Mouse (Mus musculus): ENCODE measurements around the gene Nup160. TPM values are rescaled to one million over a fixed set of nuclear protein-coding genes. Genes with fewer than 3 reads are reported as not detected.

The Nup160 gene
- polyA plus RNA-seq, 1 experiment, result 7.7 TPM

DNA sequence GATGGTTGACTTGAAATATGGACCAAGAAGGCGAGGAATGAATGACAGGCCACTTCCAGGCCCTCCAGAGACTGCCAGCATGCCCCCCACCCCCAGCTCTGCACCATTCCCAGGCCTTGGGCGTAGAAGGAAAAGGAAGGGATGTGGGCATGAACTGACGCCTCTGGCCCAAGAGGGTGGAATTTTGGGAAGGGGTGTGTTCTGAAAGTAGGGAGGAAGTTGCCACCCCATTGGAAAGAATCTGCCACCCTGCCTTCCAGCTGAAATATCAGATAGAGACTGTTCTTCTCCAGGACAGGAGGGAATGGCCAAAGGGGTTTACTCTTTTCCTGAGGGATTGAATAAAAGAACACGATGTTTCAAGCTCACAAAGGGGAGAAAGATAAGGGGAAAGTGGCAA is 18.4 kb upstream of the Nup160 start:
- TF ChIP-seq CTCF (IDR thresholded peaks at IDR 0.05; ENCODE audit: insufficient read depth, low read length), result no peak
- no peak for TF ChIP-seq POLR2A (IDR thresholded peaks at IDR 0.05; ENCODE audit: borderline replicate concordance, extremely low read depth, low read depth, low read length)
- WGBS, result 62% methylated on average over 4 of the region's 4 CpGs
- DNase-seq, result no peak
- Histone ChIP-seq H3K4me3 (replicated peaks; ENCODE audit: extremely low read depth, low read depth, low read length) (no peak overlapping the region), H3K4me1 (ENCODE audit: control insufficient read depth, insufficient read depth, low read length) (peaks cover 3% of the 10 kb centered on the region)

DNA sequence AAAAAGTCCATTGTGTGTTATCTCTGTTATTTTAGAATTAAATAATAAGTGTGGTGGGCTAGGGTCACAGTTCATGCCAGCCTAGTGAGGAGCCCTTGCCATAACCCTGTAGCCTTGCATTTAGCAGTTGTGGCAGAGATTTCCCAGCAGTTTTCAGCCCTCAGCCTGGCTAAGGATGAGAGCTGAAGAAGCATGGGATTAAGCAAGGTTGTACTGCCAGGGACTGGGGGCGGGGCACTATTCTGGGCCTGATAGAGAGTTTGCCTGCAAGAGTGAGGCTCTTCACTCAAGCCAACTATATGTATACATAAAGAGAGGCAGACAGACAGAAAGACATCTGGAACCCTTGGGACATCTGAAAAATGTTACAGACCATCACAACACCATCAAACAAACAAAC is 18.0 kb upstream of the Nup160 start:
- 85% methylated on average over 1 of the region's 1 CpGs for WGBS
- peaks cover 3% of the 10 kb centered on the region for H3K4me1 ChIP-seq (ENCODE audit: control insufficient read depth, insufficient read depth, low read length)
- TF ChIP-seq POLR2A (IDR thresholded peaks at IDR 0.05; ENCODE audit: borderline replicate concordance, extremely low read depth, low read depth, low read length) (no peak), CTCF (IDR thresholded peaks at IDR 0.05; ENCODE audit: insufficient read depth, low read length) (no peak)
- H3K4me3 ChIP-seq (replicated peaks; ENCODE audit: extremely low read depth, low read depth, low read length), result no peak overlapping the region
- DNase-seq, result no peak

DNA sequence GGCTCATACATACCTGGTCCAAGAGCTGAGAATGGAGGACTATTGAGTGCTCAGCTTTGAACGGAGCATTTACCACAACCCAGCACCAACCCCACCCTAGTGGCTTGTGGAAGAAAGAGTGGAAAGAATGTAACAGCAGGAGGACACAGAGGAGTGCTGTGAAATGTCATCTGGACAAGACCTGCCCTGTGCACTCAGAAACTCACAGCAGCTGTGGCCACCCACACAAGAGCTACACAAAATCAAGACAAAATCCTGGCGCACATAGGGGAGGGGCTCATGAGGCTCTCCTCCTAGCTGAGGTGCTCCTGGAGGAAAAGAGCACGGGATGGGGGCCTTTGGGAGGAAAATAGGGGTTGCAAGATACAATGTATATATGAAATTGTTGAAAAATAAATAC is 17.4 kb upstream of the Nup160 start:
- Histone ChIP-seq H3K4me1 (ENCODE audit: control insufficient read depth, insufficient read depth, low read length) (peaks cover 3% of the 10 kb centered on the region), H3K4me3 (replicated peaks; ENCODE audit: extremely low read depth, low read depth, low read length) (no peak overlapping the region)
- 71% methylated on average over 3 of the region's 3 CpGs for WGBS
- TF ChIP-seq CTCF (IDR thresholded peaks at IDR 0.05; ENCODE audit: insufficient read depth, low read length) (no peak), POLR2A (IDR thresholded peaks at IDR 0.05; ENCODE audit: borderline replicate concordance, extremely low read depth, low read depth, low read length) (no peak)
- no peak for DNase-seq

DNA sequence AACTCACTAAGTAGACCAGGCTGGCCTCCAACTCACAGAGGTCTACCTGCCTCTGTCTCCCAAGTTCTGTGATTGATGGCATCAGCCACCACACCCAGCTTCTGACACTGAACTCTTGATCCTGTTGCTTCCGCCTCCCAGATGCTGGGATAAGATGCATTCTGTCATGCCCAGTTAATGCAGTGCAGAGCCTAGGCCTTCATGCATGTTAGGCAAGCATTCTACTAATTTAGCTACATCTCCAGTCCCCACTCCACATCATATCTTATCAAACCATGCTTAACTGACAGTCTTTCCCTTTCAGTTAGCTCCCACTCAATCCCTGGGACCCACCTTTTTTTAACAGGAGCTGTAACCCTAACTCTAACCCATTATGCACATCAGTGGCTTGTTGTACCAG is 16.1 kb upstream of the Nup160 start:
- no peak for TF ChIP-seq CTCF (IDR thresholded peaks at IDR 0.05; ENCODE audit: insufficient read depth, low read length)
- TF ChIP-seq POLR2A (IDR thresholded peaks at IDR 0.05; ENCODE audit: borderline replicate concordance, extremely low read depth, low read depth, low read length), result no peak
- Histone ChIP-seq H3K4me1 (ENCODE audit: control insufficient read depth, insufficient read depth, low read length) (peaks cover 3% of the 10 kb centered on the region), H3K4me3 (replicated peaks; ENCODE audit: extremely low read depth, low read depth, low read length) (no peak overlapping the region)
- no peak for DNase-seq
- 90% methylated on average over 1 of the region's 1 CpGs for WGBS

DNA sequence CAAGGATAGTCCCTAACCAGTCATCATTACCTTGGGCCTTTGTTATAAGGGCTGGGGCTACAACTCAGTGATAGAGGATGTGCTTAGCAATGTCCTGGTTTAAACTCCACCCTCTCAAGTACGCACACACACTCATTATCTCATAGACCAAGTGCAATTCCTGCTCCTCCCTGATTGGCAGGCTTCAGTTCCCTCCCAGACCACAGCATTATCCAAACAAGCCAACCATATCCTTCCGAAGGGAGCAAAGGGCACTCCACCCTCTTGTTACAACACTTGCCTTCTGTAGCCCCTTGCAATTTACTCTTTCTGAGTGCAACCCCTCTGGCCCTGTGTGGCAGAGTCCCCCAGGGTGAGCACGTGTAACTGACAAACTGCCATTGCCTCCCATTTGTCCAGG is 15.6 kb upstream of the Nup160 start:
- TF ChIP-seq CTCF (IDR thresholded peaks at IDR 0.05; ENCODE audit: insufficient read depth, low read length) (no peak), POLR2A (IDR thresholded peaks at IDR 0.05; ENCODE audit: borderline replicate concordance, extremely low read depth, low read depth, low read length) (no peak)
- WGBS, result 23% methylated on average over 3 of the region's 3 CpGs
- peaks cover 3% of the 10 kb centered on the region for H3K4me1 ChIP-seq (ENCODE audit: control insufficient read depth, insufficient read depth, low read length)
- H3K4me3 ChIP-seq (replicated peaks; ENCODE audit: extremely low read depth, low read depth, low read length), result no peak overlapping the region
- DNase-seq, result no peak

DNA sequence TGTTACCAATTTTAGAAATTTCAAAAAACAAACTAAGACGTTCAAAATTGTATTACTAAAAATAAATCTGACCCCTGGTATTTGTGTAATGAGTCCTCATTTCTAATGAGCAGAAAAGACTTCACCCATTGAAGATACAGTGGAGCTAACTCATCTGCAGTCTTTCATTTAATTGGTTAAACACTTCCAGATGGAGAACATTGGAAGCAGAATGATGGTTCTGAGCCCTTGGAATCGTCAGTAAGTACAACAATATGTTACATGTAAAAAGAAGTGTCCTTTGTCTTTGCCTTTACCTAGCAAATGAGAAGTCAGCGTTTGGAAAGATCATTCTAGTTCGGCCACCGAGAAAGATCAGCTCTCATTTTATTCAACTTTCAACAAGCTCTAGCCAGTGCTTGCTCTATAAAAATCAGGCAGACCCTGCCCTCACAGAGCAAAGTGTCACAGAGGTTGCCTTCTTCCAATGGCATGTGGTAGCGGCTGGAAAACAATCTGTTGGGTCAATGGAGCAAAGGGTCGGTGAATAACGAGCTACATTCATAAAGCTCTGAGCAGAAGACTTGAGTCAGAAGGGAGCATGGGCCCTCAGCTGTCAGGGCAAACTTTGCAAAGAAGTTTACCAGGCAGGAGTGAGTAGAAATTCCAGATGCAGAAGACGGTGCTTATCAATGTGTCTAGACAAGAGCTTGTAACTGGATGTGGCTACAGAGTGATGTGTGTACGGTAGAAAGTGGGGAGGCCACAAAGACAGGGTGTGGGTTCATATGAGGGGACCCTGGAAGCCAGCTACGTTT is 10.2 kb upstream of the Nup160 start:
- no peak for TF ChIP-seq POLR2A (IDR thresholded peaks at IDR 0.05; ENCODE audit: borderline replicate concordance, extremely low read depth, low read depth, low read length)
- TF ChIP-seq CTCF (IDR thresholded peaks at IDR 0.05; ENCODE audit: insufficient read depth, low read length), result no peak
- peaks cover 4% of the 10 kb centered on the region for H3K4me1 ChIP-seq (ENCODE audit: control insufficient read depth, insufficient read depth, low read length)
- H3K4me3 ChIP-seq (replicated peaks; ENCODE audit: extremely low read depth, low read depth, low read length), result no peak overlapping the region
- WGBS, result 61% methylated on average over 11 of the region's 11 CpGs
- no peak for DNase-seq

DNA sequence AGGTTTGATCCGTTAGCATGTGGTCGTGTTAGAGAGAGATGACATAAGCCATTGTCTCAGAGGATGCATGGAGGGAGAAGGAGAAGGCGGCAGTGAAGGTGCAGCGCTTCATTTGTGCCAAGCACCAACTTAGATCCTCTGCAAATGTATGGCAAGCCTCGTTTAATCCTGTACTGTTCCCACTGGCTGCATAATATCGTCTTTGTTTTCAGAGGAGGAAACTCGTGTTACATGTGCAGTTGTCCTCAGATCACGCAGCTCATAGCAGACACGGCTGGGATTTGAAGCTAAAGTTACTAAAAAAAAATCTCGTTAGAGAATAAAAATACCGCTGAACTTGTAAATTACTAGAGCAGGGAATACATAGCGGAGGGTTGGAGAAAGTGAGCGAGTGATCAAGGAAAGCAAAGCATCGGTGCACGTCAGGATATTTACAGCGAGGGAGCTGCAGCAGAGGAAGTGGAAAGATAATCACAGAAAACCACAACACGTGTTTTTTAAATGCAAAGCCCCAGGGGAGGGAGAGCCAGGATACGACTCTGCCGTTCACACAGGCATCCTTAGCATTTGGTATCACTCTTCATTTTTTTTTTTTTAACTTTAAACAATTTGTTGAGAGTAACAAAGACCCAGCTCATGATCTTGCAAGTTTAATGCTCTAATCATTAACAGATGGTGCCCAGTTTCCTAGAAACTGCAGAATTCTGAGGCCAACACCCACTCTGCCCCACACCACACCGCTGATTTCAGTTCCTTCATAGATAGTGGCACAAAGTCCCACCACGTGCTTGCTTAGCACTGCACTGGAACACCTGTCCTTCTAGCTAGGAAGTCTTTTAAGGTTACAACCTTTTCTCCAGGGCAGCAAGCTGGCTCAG is 9.4 kb upstream of the Nup160 start:
- peaks cover 4% of the 10 kb centered on the region for H3K4me1 ChIP-seq (ENCODE audit: control insufficient read depth, insufficient read depth, low read length)
- no peak for DNase-seq
- H3K4me3 ChIP-seq (replicated peaks; ENCODE audit: extremely low read depth, low read depth, low read length), result no peak overlapping the region
- WGBS, result 16% methylated on average over 21 of the region's 21 CpGs
- no peak for TF ChIP-seq POLR2A (IDR thresholded peaks at IDR 0.05; ENCODE audit: borderline replicate concordance, extremely low read depth, low read depth, low read length)
- TF ChIP-seq CTCF (IDR thresholded peaks at IDR 0.05; ENCODE audit: insufficient read depth, low read length), result no peak

DNA sequence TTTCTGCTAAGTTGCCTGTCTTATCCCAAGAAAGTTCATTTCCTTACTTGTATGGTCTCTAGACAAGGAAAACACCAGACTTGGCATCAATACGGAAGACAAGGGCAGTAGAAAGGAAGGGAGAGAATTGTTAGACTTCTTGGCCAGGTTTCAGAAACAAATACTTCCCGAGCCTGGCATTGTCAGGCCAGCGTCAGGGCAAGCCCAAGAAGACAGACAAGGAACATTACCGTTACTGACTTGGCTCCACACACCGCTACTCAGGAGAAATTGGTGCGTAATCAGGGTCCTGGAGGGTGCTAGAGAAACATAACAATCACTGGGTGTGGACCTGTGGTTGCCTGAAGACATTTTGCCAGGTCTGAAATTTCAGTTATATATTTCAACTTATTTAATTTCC is 6.7 kb upstream of the Nup160 start:
- WGBS, result 45% methylated on average over 6 of the region's 6 CpGs
- no peak for DNase-seq
- Histone ChIP-seq H3K4me3 (replicated peaks; ENCODE audit: extremely low read depth, low read depth, low read length) (no peak overlapping the region), H3K4me1 (ENCODE audit: control insufficient read depth, insufficient read depth, low read length) (peaks cover 4% of the 10 kb centered on the region)
- TF ChIP-seq POLR2A (IDR thresholded peaks at IDR 0.05; ENCODE audit: borderline replicate concordance, extremely low read depth, low read depth, low read length) (no peak), CTCF (IDR thresholded peaks at IDR 0.05; ENCODE audit: insufficient read depth, low read length) (no peak)

DNA sequence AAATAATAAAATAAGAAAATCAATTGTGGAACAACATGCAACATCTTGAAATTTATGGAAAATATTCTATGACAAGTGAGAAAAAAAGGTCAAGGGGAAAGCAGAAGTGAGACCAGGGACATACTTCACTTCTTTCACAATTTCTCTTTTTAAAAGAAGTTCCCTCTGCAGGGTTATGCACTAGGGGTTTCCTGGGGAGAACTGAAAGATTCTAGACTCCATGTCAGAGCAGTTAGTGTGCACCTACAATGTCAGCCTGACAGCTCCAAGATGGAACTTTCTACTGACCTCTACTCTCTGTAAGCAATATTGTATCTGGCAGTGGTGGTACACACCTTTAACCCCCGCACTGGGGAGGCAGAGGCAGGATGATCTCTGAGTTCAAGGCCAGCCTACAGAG is 3.7 kb upstream of the Nup160 start:
- H3K4me3 ChIP-seq (replicated peaks; ENCODE audit: extremely low read depth, low read depth, low read length), result no peak overlapping the region
- no peak for TF ChIP-seq CTCF (IDR thresholded peaks at IDR 0.05; ENCODE audit: insufficient read depth, low read length)
- no peak for TF ChIP-seq POLR2A (IDR thresholded peaks at IDR 0.05; ENCODE audit: borderline replicate concordance, extremely low read depth, low read depth, low read length)
- H3K4me1 ChIP-seq (ENCODE audit: control insufficient read depth, insufficient read depth, low read length), result no peaks in the 10 kb centered on the region; the same call in 1 of the 2 replicates
- no peak for DNase-seq
- 85% methylated on average over 1 of the region's 1 CpGs for WGBS

All from lung, adult 2 months (tissue).